Mouse (Mus musculus) C2C12 (cell line): ENCODE measurements around the gene Cuedc1. TPM values are rescaled to one million over a fixed set of nuclear protein-coding genes. Genes with fewer than 3 reads are reported as not detected.

Source experiments
- H3K27me3 ChIP-seq: one replicate; pipeline ENCODE4 v1.6.1; 2011; ENCODE audit not compliant: control insufficient read depth, insufficient read depth, insufficient read length
- H3K36me3 ChIP-seq: one replicate; pipeline ENCODE4 v1.6.1; 2011; ENCODE audit not compliant: control insufficient read depth, insufficient read depth
- H3K4me3 ChIP-seq: one replicate; pipeline ENCODE4 v1.5.1; 2011; ENCODE audit warnings: mild to moderate bottlenecking, control low read depth; ENCODE audit not compliant: poor library complexity, insufficient read depth, severe bottlenecking
- H3K79me2 ChIP-seq: one replicate; pipeline ENCODE4 v1.6.1; 2011; ENCODE audit not compliant: control insufficient read depth, insufficient read depth
- H3K79me3 ChIP-seq: one replicate; pipeline ENCODE4 v1.6.1; 2011; ENCODE audit warnings: low read depth, control low read depth
- H3ac ChIP-seq: one replicate; pipeline ENCODE3; 2011; ENCODE audit warnings: low read depth; ENCODE audit not compliant: control insufficient read depth, insufficient read length
- CEBPB ChIP-seq: IDR thresholded peaks from one replicate; pipeline ENCODE4 v1.6.1; 2011; ENCODE audit warnings: low read depth, mild to moderate bottlenecking, control low read depth, moderate library complexity
- CTCF ChIP-seq: IDR thresholded peaks from one replicate; pipeline ENCODE4 v1.5.1; 2011; ENCODE audit not compliant: control insufficient read depth, insufficient read depth, insufficient read length
- FOSL1 ChIP-seq: IDR thresholded peaks from one replicate; pipeline ENCODE4 v1.8.0; 2011; ENCODE audit warnings: mild to moderate bottlenecking, low read length; ENCODE audit not compliant: poor library complexity, insufficient read depth, severe bottlenecking
- MAX ChIP-seq: IDR thresholded peaks from one replicate; pipeline ENCODE4 v1.6.1; 2011; ENCODE audit warnings: mild to moderate bottlenecking, control low read depth
- MYOD1 ChIP-seq: IDR thresholded peaks from one replicate; pipeline ENCODE4 v1.6.1; 2011; ENCODE audit warnings: low read depth; ENCODE audit not compliant: control insufficient read depth, insufficient read length
- MYOG ChIP-seq: IDR thresholded peaks from one replicate; pipeline ENCODE4 v1.6.1; 2011; ENCODE audit not compliant: control insufficient read depth, insufficient read length; ENCODE audit errors: extremely low read depth
- USF1 ChIP-seq: IDR thresholded peaks from one replicate; pipeline ENCODE4 v1.6.1; 2011; ENCODE audit warnings: low read depth, mild to moderate bottlenecking, control low read depth, moderate library complexity
- polyA plus RNA-seq: library from polyadenylated mRNA; unstranded; fragments of >200 nt; fragmentation: generic; extraction: Trizol; gene quantifications from one replicate; pipeline ENCODE4 v1.2.1, GENCODE M21; 2012; ENCODE audit warnings: missing spikeins

The Cuedc1 gene
- polyA plus RNA-seq, 1 experiment, result 16.2 TPM

DNA sequence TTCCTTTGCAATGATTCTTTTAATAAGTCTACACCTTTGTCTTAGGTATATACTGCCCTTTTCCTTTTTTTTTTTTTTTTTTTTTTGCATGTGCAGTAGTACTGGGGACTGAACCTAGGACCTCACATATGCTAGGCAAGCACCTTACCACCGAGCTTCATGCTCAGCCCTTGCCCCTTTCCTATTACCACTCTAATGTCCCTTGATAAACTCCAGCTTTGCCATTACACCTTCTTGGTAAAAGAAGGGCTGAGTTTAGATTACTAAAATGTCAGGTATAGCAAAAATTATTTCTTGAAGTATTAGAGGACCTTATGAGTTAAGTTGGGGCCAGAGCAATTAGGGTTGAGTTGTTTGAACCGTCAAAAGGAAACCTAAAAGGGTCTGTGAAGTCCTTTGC, 42.1 kb upstream of the Cuedc1 start:
- peaks cover 19% of the 10 kb centered on the region for H3K79me3 ChIP-seq
- no peaks in the 10 kb centered on the region for H3K27me3 ChIP-seq
- H3K79me2 ChIP-seq, result peaks cover 41% of the 10 kb centered on the region
- TF ChIP-seq USF1 (no peak), MYOG (no peak), MAX (no peak), CEBPB (no peak), FOSL1 (no peak), CTCF (no peak), MYOD1 (no peak)
- peaks cover 69% of the 10 kb centered on the region for H3K36me3 ChIP-seq
- no peak overlapping the region for H3ac ChIP-seq
- no peak overlapping the region for H3K4me3 ChIP-seq

DNA sequence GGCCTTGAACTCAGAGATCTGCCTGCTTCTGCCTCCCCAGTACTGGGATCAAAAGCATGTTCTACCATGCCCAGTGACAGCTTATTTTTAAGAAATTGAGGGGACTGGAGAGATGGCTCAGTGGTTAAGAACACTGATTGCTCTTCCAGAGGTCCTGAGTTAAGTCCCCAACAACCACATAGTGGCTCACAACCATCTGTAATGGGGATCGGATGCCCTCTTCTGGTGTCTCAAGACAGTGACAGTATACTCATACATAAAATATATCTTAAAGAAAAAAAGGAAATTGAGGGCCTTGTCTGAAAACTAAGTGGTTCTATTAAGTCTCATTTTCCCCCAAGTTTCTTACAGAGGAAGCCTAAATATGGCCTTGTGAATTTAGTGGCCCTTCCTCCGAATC, 40.1 kb upstream of the Cuedc1 start:
- H3K36me3 ChIP-seq, result peaks cover 49% of the 10 kb centered on the region
- H3ac ChIP-seq, result no peak overlapping the region
- TF ChIP-seq CEBPB, result no peak
- TF ChIP-seq CTCF, result no peak
- no peak for TF ChIP-seq USF1
- TF ChIP-seq MAX, result no peak
- no peak for TF ChIP-seq FOSL1
- no peak for TF ChIP-seq MYOD1
- no peak for TF ChIP-seq MYOG
- no peak overlapping the region for H3K4me3 ChIP-seq
- peaks cover 21% of the 10 kb centered on the region for H3K79me2 ChIP-seq
- peaks cover 2% of the 10 kb centered on the region for H3K79me3 ChIP-seq
- no peaks in the 10 kb centered on the region for H3K27me3 ChIP-seq

DNA sequence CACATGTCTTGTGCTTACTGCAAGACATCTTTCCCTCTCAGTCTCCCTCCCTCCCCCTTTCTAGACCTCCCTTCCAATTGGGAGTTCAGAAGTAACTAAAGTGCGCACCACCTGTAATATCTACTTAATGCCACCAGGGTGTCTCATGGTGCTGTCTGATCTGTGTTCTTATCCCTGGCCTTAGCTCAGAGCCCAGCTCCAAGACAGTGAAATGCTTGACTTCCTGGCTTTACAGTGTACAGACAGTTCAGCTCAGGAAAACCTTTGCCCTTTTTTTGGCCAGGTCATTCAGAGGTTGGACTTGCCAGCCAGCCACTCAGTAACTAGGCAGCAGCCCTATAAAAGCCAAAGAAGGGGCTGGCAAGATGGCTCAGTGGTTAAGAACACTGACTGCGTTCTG, 38.7 kb upstream of the Cuedc1 start:
- Histone ChIP-seq H3K4me3 (no peak overlapping the region), H3K27me3 (no peaks in the 10 kb centered on the region), H3ac (no peak overlapping the region), H3K79me3 (peaks cover 2% of the 10 kb centered on the region), H3K36me3 (peaks cover 41% of the 10 kb centered on the region), H3K79me2 (peaks cover 8% of the 10 kb centered on the region)
- TF ChIP-seq USF1 (no peak), CTCF (peak; percentile 40), FOSL1 (no peak), MYOG (no peak), CEBPB (no peak), MYOD1 (no peak)

DNA sequence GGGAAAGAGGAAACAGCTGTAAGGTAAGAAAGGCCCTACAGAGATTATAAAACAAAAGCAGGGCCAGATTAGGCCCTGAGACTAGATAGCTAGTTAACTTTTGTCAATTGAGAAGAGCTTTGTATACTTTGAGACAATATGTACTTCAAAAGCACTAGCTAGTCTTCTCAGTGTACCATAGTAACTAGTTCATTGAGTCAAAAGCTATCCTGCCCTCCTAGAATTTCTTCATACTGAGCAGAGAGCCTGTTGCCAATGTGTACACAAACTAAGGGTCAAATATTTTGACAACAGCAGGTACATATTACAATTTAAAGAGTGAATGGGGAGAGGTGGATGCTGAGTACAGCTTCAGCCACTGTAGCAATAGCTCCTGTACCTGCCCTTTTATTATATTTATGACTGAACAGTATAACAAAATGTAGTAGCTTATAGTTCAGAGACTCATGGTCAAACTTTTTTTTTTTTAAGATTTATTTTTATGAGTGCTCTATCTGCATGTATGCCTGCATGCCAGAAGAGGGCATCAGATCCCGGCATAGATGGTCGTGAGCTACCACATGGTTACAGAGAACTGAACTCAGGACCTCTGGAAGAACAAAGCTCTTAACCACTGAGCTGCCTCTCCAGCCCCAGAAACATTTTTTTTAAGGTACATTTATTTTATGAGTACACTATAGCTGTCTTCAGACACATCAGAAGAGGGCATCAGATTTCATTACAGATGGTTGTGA, 35.8 kb upstream of the Cuedc1 start:
- Histone ChIP-seq H3K36me3 (peaks cover 17% of the 10 kb centered on the region), H3K4me3 (no peak overlapping the region), H3K27me3 (no peaks in the 10 kb centered on the region), H3ac (no peak overlapping the region), H3K79me2 (no peaks in the 10 kb centered on the region), H3K79me3 (no peaks in the 10 kb centered on the region)
- TF ChIP-seq CEBPB, result no peak
- no peak for TF ChIP-seq FOSL1
- no peak for TF ChIP-seq MYOG
- TF ChIP-seq CTCF, result no peak
- no peak for TF ChIP-seq MAX
- TF ChIP-seq USF1, result no peak
- no peak for TF ChIP-seq MYOD1

DNA sequence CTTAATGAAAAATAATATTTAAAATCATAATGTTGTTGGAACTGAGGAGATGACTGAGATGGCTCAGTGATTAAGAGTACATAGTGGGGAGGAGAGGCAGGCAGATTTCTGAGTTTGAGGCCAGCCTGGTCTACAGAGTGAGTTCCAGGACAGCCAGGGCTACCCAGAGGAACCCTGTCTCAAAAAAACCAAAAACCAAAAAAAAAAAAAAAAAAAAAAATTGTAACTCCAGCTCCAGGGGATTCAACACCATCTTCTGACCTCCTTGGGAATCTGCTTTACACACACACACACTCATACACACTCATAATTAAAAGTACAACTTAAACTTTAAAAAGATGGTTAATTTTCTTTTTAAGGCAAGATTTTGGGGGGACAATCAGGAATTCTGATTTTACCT, 32.1 kb upstream of the Cuedc1 start:
- Histone ChIP-seq H3K4me3 (no peak overlapping the region), H3ac (no peak overlapping the region), H3K79me3 (peaks cover 19% of the 10 kb centered on the region), H3K79me2 (peaks cover 24% of the 10 kb centered on the region), H3K27me3 (no peaks in the 10 kb centered on the region), H3K36me3 (peaks cover 6% of the 10 kb centered on the region)
- TF ChIP-seq FOSL1 (no peak), CTCF (no peak), MYOD1 (no peak), USF1 (no peak), MYOG (no peak), MAX (no peak), CEBPB (no peak)
